Mouse (Mus musculus): Measurements from ENCODE around the gene Mbd3l2. TPM values are rescaled to one million over a fixed set of nuclear protein-coding genes. Genes with fewer than 3 reads are reported as not detected.

Gene Mbd3l2
- total and polyA plus RNA-seq, 2 experiments from 2014 or later, result 0.06 TPM; not detected in 1

DNA sequence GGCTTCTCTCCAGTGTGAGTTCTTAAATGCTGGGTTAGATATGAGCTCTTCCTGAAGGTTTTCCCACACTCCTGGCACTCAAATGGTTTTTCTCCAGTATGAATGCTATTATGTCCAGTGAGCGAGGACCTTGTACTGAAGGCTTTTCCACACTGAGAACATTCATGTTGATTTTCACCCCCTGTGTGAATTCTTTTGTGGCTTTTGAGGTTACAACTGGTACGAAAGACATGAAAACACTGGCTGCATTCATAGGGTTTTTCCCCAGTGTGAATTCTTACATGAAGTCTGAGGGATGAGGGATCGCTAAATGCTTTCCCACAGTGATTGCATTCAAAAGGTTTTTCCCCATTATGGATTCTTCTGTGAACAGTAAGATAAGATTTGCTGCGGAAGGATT is 26.1 kb downstream of the Mbd3l2 start:
- H3K4me2 ChIP-seq (ENCODE audit: low read depth, low read length), result no peak overlapping the region
- H3K27ac ChIP-seq, result no peak overlapping the region
- H3K4me1 ChIP-seq (ENCODE audit: insufficient read depth, low read length), result no peaks in the 10 kb centered on the region
- no peaks in the 10 kb centered on the region for H3K27me3 ChIP-seq (ENCODE audit: insufficient read depth, low read length)
- H3K9ac ChIP-seq (replicated peaks; ENCODE audit: low read length), result no peak overlapping the region
- no peak overlapping the region for H3K4me3 ChIP-seq (ENCODE audit: low read length)
- ATAC-seq, result no peak
- peaks cover 6% of the 10 kb centered on the region; the same call in 1 of the 2 replicates for H3K9me3 ChIP-seq (ENCODE audit: low read length)
- no peak for DNase-seq (ENCODE audit: low spot score)
- H3K36me3 ChIP-seq (ENCODE audit: insufficient read depth, low read length), result peaks cover 28% of the 10 kb centered on the region
- WGBS, result 69% methylated on average over 4 of the region's 4 CpGs
- TF ChIP-seq CTCF (IDR thresholded peaks at IDR 0.05; ENCODE audit: low read depth), result no peak

DNA sequence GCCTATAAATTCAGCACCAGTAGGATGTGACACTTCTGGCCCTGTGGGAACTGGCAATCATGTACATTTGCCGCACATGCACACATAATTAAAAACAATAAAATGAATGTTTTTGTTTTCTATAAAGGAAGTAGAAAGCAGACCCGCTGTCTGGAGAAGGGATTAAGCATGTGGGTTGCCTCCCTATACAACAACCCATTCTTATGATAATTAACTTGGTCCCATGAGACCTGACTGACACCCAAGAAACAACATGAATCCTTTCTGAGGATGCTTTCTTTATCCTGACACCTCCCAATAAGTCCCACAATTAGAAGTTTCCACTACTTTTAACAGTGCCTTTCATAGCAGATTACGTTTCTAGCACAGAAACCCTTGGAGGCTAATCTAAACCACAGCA is 36.9 kb downstream of the Mbd3l2 start:
- Histone ChIP-seq H3K4me1 (ENCODE audit: insufficient read depth, low read length) (no peaks in the 10 kb centered on the region), H3K9me3 (ENCODE audit: low read length) (no peaks in the 10 kb centered on the region), H3K4me3 (ENCODE audit: low read length) (no peak overlapping the region), H3K36me3 (ENCODE audit: insufficient read depth, low read length) (peaks cover 16% of the 10 kb centered on the region; the same call in 1 of the 2 replicates), H3K27me3 (ENCODE audit: insufficient read depth, low read length) (no peaks in the 10 kb centered on the region), H3K9ac (replicated peaks; ENCODE audit: low read length) (no peak overlapping the region), H3K27ac (no peak overlapping the region), H3K4me2 (ENCODE audit: low read depth, low read length) (no peak overlapping the region)
- DNase-seq (ENCODE audit: low spot score) (no peak), ATAC-seq (no peak)
- WGBS, result 46% methylated on average over 3 of the region's 3 CpGs
- no peak for TF ChIP-seq CTCF (IDR thresholded peaks at IDR 0.05; ENCODE audit: low read depth)

DNA sequence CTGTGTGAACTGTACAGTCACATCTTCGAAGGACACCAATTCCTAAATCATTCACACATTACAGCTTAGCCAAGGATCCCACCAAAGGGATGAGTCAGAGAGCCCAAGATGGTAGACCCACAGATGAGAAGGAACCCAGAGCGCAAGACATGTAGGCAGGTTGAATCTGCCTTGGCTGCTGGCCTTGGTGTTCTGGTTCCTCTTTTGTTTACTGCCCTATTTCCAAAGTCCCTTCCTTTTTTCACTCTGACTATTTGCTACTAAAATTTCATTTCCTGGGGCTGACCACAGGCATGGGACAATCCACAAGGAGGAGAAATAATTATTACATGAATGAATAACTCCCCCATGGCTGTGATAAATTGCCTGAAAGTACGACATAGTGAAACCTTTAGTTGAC is 37.6 kb downstream of the Mbd3l2 start:
- H3K4me2 ChIP-seq (ENCODE audit: low read depth, low read length), result no peak overlapping the region
- H3K36me3 ChIP-seq (ENCODE audit: insufficient read depth, low read length), result peaks cover 16% of the 10 kb centered on the region; the same call in 1 of the 2 replicates
- no peaks in the 10 kb centered on the region for H3K4me1 ChIP-seq (ENCODE audit: insufficient read depth, low read length)
- no peak overlapping the region for H3K9ac ChIP-seq (replicated peaks; ENCODE audit: low read length)
- no peaks in the 10 kb centered on the region for H3K27me3 ChIP-seq (ENCODE audit: insufficient read depth, low read length)
- no peak overlapping the region for H3K27ac ChIP-seq
- DNase-seq (ENCODE audit: low spot score), result no peak
- ATAC-seq, result no peak
- H3K4me3 ChIP-seq (ENCODE audit: low read length), result no peak overlapping the region
- H3K9me3 ChIP-seq (ENCODE audit: low read length), result no peaks in the 10 kb centered on the region
- 88% methylated on average over 3 of the region's 3 CpGs for WGBS
- no peak for TF ChIP-seq CTCF (IDR thresholded peaks at IDR 0.05; ENCODE audit: low read depth)

DNA sequence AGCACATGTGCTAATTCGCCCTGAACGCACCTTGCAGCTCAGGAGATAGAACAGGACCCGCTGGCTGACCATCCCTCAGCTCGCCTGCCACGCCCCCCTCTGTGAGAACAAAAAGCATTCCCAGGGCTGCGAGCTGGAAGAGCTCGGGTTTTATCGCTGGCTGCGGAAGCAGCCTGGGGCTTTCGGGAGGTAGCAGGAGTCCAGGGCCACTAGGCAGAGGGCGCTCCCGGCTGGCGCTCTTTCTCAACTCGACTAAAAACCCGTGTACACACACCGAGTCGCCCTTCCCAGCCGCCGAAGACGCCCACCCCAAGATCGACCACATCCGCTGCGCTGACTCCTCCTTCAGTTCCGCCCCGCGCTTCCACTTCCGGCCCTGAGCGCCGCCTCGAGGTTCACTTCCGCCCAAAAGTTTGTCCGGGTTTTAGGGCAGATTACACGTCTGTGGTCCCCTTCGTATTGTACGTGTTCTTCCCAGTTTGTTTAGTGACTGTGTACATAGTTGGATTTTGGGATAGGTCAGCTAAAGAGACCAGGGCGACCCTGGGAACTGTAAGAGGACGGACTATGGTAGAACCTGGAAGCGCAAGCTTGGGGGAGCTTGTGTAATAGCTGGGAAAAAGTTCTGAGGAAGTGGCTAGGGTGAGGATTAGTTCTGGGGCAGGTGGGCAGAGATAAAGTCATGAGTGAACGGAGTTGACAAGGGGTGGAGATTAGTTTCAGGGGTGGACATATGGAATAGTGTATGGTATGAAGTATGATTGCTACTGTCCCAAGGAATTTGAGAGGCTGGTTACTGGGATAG is 43.1 kb downstream of the Mbd3l2 start:
- H3K4me2 ChIP-seq (ENCODE audit: low read depth, low read length), result peak overlapping the region; percentile 78
- H3K36me3 ChIP-seq (ENCODE audit: insufficient read depth, low read length), result no peaks in the 10 kb centered on the region
- no peaks in the 10 kb centered on the region for H3K27me3 ChIP-seq (ENCODE audit: insufficient read depth, low read length)
- peak; percentile 46; the same call in 1 of the 2 replicates for TF ChIP-seq CTCF (IDR thresholded peaks at IDR 0.05; ENCODE audit: low read depth)
- H3K9ac ChIP-seq (replicated peaks; ENCODE audit: low read length), result peak overlapping the region; percentile 61
- peak overlapping the region; percentile 74 for H3K4me3 ChIP-seq (ENCODE audit: low read length)
- ATAC-seq (peak; percentile 99), DNase-seq (ENCODE audit: low spot score) (peak; percentile 92)
- H3K9me3 ChIP-seq (ENCODE audit: low read length), result no peaks in the 10 kb centered on the region
- H3K27ac ChIP-seq, result peak overlapping the region; percentile 82
- WGBS, result 4% methylated on average over 39 of the region's 39 CpGs
- H3K4me1 ChIP-seq (ENCODE audit: insufficient read depth, low read length), result no peaks in the 10 kb centered on the region

DNA sequence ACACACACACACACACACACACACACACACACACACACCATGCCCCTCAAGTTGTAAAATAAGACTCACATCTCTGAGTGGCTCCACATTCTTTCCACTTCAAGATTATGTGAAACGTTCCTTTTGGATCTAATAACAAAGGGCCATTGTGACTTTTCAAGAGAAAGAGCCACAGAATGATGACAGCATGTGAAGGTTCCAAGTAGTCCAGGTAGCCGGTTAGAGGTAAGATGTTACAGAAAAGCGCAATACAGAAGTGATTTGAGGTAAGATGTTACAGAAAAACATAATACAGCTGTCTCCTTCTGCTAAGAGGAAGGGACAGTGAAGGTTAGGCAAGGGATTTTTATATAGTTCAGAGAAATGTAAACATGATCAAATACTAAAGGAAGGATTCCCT is 47.7 kb downstream of the Mbd3l2 start, which contains the start of the genes Zfp558 and Mbd3l1:
TSS of gene Zfp558 (minus strand) at position 101 of the 400 bp plus-strand sequence.
TSS of gene Mbd3l1 (plus strand) at position 192 of the 400 bp plus-strand sequence.
- H3K36me3 ChIP-seq (ENCODE audit: insufficient read depth, low read length), result no peaks in the 10 kb centered on the region
- no peaks in the 10 kb centered on the region for H3K9me3 ChIP-seq (ENCODE audit: low read length)
- DNase-seq (ENCODE audit: low spot score), result no peak
- no peaks in the 10 kb centered on the region for H3K27me3 ChIP-seq (ENCODE audit: insufficient read depth, low read length)
- H3K27ac ChIP-seq, result no peak within 1 kb of the TSS
- no peak for ATAC-seq
- TF ChIP-seq CTCF (IDR thresholded peaks at IDR 0.05; ENCODE audit: low read depth), result no peak
- H3K4me3 ChIP-seq (ENCODE audit: low read length), result no peak within 1 kb of the TSS
- H3K4me1 ChIP-seq (ENCODE audit: insufficient read depth, low read length), result no peaks in the 10 kb centered on the region
- 75% methylated on average over 3 of the region's 3 CpGs for WGBS
- no peak within 1 kb of the TSS for H3K9ac ChIP-seq (replicated peaks; ENCODE audit: low read length)
- H3K4me2 ChIP-seq (ENCODE audit: low read depth, low read length), result no peak within 1 kb of the TSS

Small RNA genes lying within 50 kb of the gene (microRNA-seq; reads per million reads assigned to microRNA genes)
- gene Gm22854, result 0 reads per million in 2 experiments

Other genes starting within 250 kb of the Mbd3l2 start
- 26.3 and 56.4 TPM in 2 replicates for gene Chordc1, start 138.5 kb upstream of the Mbd3l2 start, total RNA-seq (2014; rRNA removed)
- gene Chordc1, start 138.5 kb upstream of the Mbd3l2 start, polyA plus RNA-seq (2015; fragmentation: Nextera tagmentation; extraction: Ambion mirVana), result 58.2 and 60.0 TPM in 2 replicates
- gene Naalad2, start 27.7 kb upstream of the Mbd3l2 start, total RNA-seq (2014; rRNA removed), result 0.83 and 1.4 TPM in 2 replicates
- 0.88 and 1.0 TPM in 2 replicates for gene Naalad2, start 27.7 kb upstream of the Mbd3l2 start, polyA plus RNA-seq (2015; fragmentation: Nextera tagmentation; extraction: Ambion mirVana)
- not detected in 2 replicates for gene Ubtfl1, start 26.2 kb upstream of the Mbd3l2 start, total RNA-seq (2014; rRNA removed)
- gene Ubtfl1, start 26.2 kb upstream of the Mbd3l2 start, polyA plus RNA-seq (2015; fragmentation: Nextera tagmentation; extraction: Ambion mirVana), result not detected in 2 replicates
- 21.4 and 28.9 TPM in 2 replicates for gene Zfp558, start 47.6 kb downstream of the Mbd3l2 start, total RNA-seq (2014; rRNA removed)
- gene Zfp558, start 47.6 kb downstream of the Mbd3l2 start, polyA plus RNA-seq (2015; fragmentation: Nextera tagmentation; extraction: Ambion mirVana), result 14.0 and 17.8 TPM in 2 replicates
- not detected in 2 replicates for gene Mbd3l1, start 47.7 kb downstream of the Mbd3l2 start, total RNA-seq (2014; rRNA removed)
- not detected in 2 replicates for gene Mbd3l1, start 47.7 kb downstream of the Mbd3l2 start, polyA plus RNA-seq (2015; fragmentation: Nextera tagmentation; extraction: Ambion mirVana)
- under 0.01 TPM in 1 of 2 replicates, not detected in the other for gene Muc16, start 243.9 kb downstream of the Mbd3l2 start, total RNA-seq (2014; rRNA removed)
- gene Muc16, start 243.9 kb downstream of the Mbd3l2 start, polyA plus RNA-seq (2015; fragmentation: Nextera tagmentation; extraction: Ambion mirVana), result not detected in 2 replicates